Mouse (Mus musculus) embryonic fibroblast, embryonic 13.5 days (primary cell): Measurements from ENCODE around the gene Cdk9.

Source experiments
- CTCF ChIP-seq: IDR thresholded peaks from 2 replicates; pipeline ENCODE4 v1.5.1; 2011; ENCODE audit warnings: mild to moderate bottlenecking, control low read depth, low read length, moderate library complexity, borderline replicate concordance; ENCODE audit not compliant: insufficient read depth
- POLR2A ChIP-seq: IDR thresholded peaks from 2 replicates; pipeline ENCODE4 v1.6.1; 2011; ENCODE audit warnings: low read depth, mild to moderate bottlenecking, control low read depth, low read length, moderate library complexity

- TF ChIP-seq CTCF (no peak), POLR2A (no peak)
Measured at GRCm38 (mm10) chr2:32668176-32668575, 44.7 kb downstream of the Cdk9 start.
